ENCODE assay signal across 37 mouse cellular contexts in genomic region chr2:130459576-130459975, GRCm38 (mm10). TPM values are rescaled to one million over a fixed set of nuclear protein-coding genes. Genes with fewer than 3 reads are reported as not detected.
"Had no signal": no experiment of that assay in that cellular context is flagged by ENCODE, and none has a peak within 500 bp of the region (broad histone marks: within the 10 kb centered on the region; RNA-seq: fewer than 3 reads in every experiment).

No protein-coding gene starts in this region.

- H3K9me3 ChIP-seq: embryonic facial prominence, embryonic 10.5 days; embryonic facial prominence, embryonic 12.5 days; embryonic facial prominence, embryonic 13.5 days; embryonic facial prominence, embryonic 15.5 days; forebrain, embryonic 10.5 days; forebrain, embryonic 12.5 days; forebrain, embryonic 13.5 days; forebrain, embryonic 15.5 days had no signal

- H3K27me3 ChIP-seq: embryonic facial prominence, embryonic 12.5 days; embryonic facial prominence, embryonic 13.5 days; embryonic facial prominence, embryonic 15.5 days; forebrain, embryonic 12.5 days; forebrain, embryonic 13.5 days; forebrain, embryonic 15.5 days had no signal

- DNase-seq: cerebellum, adult 8-10 months; cerebellum, adult 9-10 months; cerebellum, adult 9-11 months; cerebellum, postnatal 10 days; cerebellum, postnatal 14 days; cerebellum, postnatal 25 days; cerebellum, postnatal 36 days; embryo, embryonic 11 days; forebrain, postnatal 0 days; gastrocnemius, adult 2 months; gastrocnemius, postnatal 10 days; gastrocnemius, postnatal 14 days; gastrocnemius, postnatal 25 days; gastrocnemius, postnatal 36 days; heart, adult 11 months; heart, adult 18-20 months; heart, adult 2 months had no signal

- H3K4me3 ChIP-seq: embryonic facial prominence, embryonic 10.5 days; embryonic facial prominence, embryonic 12.5 days; embryonic facial prominence, embryonic 13.5 days; embryonic facial prominence, embryonic 15.5 days; erythroblast, embryonic 14.5 days; forebrain, embryonic 10.5 days; forebrain, embryonic 12.5 days; forebrain, embryonic 13.5 days; forebrain, embryonic 15.5 days; gastrocnemius, adult 2 months; heart, adult 2 months had no signal

- H3K4me1 ChIP-seq: forebrain, embryonic 12.5 days had no signal

- H3K36me3 ChIP-seq: embryonic facial prominence, embryonic 13.5 days; embryonic facial prominence, embryonic 15.5 days; forebrain, embryonic 15.5 days had no signal

- H3K4me2 ChIP-seq: embryonic facial prominence, embryonic 12.5 days; embryonic facial prominence, embryonic 13.5 days; embryonic facial prominence, embryonic 15.5 days; forebrain, embryonic 12.5 days; forebrain, embryonic 13.5 days; forebrain, embryonic 15.5 days had no signal

- H3K27ac ChIP-seq: embryonic facial prominence, embryonic 10.5 days; embryonic facial prominence, embryonic 12.5 days; embryonic facial prominence, embryonic 13.5 days; embryonic facial prominence, embryonic 15.5 days; forebrain, embryonic 10.5 days; forebrain, embryonic 12.5 days; forebrain, embryonic 13.5 days; forebrain, embryonic 15.5 days; gastrocnemius, adult 2 months; heart, adult 2 months had no signal

RNA-seq across cellular contexts. Expression of gene Tmem239, which starts 53.3 kb away (rescaled TPM):
- total RNA-seq: common myeloid progenitor, adult 5-6 weeks; forebrain, postnatal 0 days; gastrocnemius, adult 18-20 months; gastrocnemius, adult 2 months; gastrocnemius, adult 8-10 months; gastrocnemius, postnatal 10 days; gastrocnemius, postnatal 14 days; gastrocnemius, postnatal 25 days; gastrocnemius, postnatal 36 days; gastrocnemius, postnatal 4 days; granulocyte monocyte progenitor cell, adult 5-6 weeks; heart, adult 18-20 months; heart, adult 2 months had no signal
- polyA plus RNA-seq: cortical plate, adult 2 months; embryonic facial prominence, embryonic 10.5 days; embryonic facial prominence, embryonic 11.5 days; embryonic facial prominence, embryonic 14.5 days; embryonic facial prominence, embryonic 15.5 days; erythroblast, embryonic 14.5 days; forebrain, embryonic 10.5 days; forebrain, embryonic 11.5 days; forebrain, embryonic 12.5 days; forebrain, embryonic 13.5 days; forebrain, embryonic 14.5 days; forebrain, embryonic 15.5 days; frontal cortex, adult 2 months; heart, adult 2 months had no signal

RNA-seq across cellular contexts. Expression of gene 1700020A23Rik, which starts 54.5 kb away (rescaled TPM):
- total RNA-seq: common myeloid progenitor, adult 5-6 weeks; forebrain, postnatal 0 days; gastrocnemius, adult 18-20 months; gastrocnemius, adult 2 months; gastrocnemius, adult 8-10 months; gastrocnemius, postnatal 10 days; gastrocnemius, postnatal 14 days; gastrocnemius, postnatal 25 days; gastrocnemius, postnatal 36 days; gastrocnemius, postnatal 4 days; granulocyte monocyte progenitor cell, adult 5-6 weeks; heart, adult 18-20 months; heart, adult 2 months had no signal
- polyA plus RNA-seq: cortical plate, adult 2 months; embryonic facial prominence, embryonic 10.5 days; embryonic facial prominence, embryonic 11.5 days; embryonic facial prominence, embryonic 12.5 days; embryonic facial prominence, embryonic 13.5 days; embryonic facial prominence, embryonic 14.5 days; erythroblast, embryonic 14.5 days; forebrain, embryonic 11.5 days; forebrain, embryonic 12.5 days; forebrain, embryonic 14.5 days; frontal cortex, adult 2 months; heart, adult 2 months had no signal
